Mouse (Mus musculus) lung, postnatal 0 days (tissue): Measurements from ENCODE around the gene 4931428L18Rik.
A peak's percentile ranks its signal among the peaks of the same experiment; 100 is the strongest.

ENCODE experiments used
- CTCF ChIP-seq: IDR thresholded peaks from 2 replicates; pipeline ENCODE4 v1.5.1; 2016; ENCODE audit warnings: antibody characterized with exemption, mild to moderate bottlenecking
- EP300 ChIP-seq: IDR thresholded peaks from 2 replicates; pipeline ENCODE4 v1.6.1; 2016; ENCODE audit warnings: antibody characterized with exemption, mild to moderate bottlenecking, control low read depth

DNA sequence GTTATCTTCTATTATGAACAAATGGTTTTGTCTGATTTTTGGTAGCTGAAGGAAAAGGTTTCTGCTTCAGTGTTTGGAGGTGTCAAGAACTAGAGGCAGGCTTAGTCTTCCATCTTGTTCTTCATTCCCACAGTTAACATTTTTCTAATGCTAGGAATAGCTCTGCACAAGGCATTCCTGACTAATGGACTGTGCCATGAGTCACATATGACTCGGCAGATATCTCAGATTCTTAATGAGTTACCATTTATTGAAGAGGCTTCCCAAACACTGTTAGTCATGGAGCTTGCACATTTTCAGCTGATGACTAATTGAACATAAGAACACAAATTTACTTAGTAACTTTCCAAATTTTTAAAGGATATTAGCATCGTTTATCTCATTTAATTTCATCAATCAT lies 65.6 kb downstream of the 4931428L18Rik start:
- peak; percentile 78 for TF ChIP-seq EP300
- TF ChIP-seq CTCF: no peak
